ENCODE assay signal across 7 mouse cellular contexts in the genomic region with DNA sequence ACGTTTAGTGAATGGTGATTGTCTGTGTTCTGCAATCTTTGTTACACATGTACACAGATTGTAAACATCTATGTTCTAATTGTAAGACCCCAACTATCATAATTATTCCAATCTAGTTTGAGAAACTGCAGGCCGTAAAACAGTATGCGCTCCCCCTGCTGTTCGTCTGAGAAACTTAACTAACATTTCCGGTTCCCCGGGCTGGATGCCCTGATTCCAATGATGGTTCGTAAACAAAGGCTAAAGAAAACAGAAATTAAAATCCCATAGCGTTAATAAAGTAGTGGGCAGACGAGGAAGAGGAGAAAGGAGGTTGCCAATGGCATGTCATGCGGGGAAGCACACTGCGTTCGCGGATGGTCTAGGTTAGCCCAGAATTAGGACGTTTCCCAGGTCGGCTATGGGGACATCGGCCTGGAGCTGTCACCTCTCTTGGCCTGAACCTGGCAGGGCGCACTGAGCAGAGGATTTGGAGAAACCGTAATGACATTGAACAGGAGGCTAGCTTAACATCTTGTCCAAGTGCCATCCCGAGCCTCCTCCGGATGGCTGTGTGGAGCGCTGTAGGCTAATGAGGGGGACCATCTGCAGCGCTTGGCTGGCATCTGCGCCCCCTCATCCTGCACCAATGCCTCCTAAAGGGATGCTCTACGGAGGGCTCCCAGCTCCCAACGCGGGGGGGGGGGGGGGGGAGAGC. TPM values are rescaled to one million over a fixed set of nuclear protein-coding genes. Genes with fewer than 3 reads are reported as not detected.
A peak's percentile ranks its signal among the peaks of the same experiment; 100 is the strongest.
DNase-seq lines count a peak whose midpoint lies in the region; ATAC-seq and TF ChIP-seq lines count a peak whose summit lies in the region.

No protein-coding gene starts in this region.

- peak; percentile 81 for ATAC-seq in hindbrain, embryonic 11.5 days (ENCODE audit: low FRiP score)

- H3K9ac ChIP-seq in hindbrain, embryonic 11.5 days (ENCODE audit: low read depth, low read length) = peak overlapping the region; percentile 28; the same call in 1 of the 2 replicates

- peak overlapping the region; percentile 70 for H3K27ac ChIP-seq in embryonic facial prominence, embryonic 10.5 days (replicated peaks)
- H3K27ac ChIP-seq in hindbrain, embryonic 11.5 days (ENCODE audit: low read depth, low read length) = no peak overlapping the region
- H3K27ac ChIP-seq in small intestine, adult 2 months (ENCODE audit: insufficient read depth, low read depth, low read length) = no peak overlapping the region

- no peaks in the 10 kb centered on the region for H3K9me3 ChIP-seq in E14TG2a.4 (ENCODE audit: low read length)
- H3K9me3 ChIP-seq in embryonic facial prominence, embryonic 10.5 days = no peaks in the 10 kb centered on the region
- no peaks in the 10 kb centered on the region for H3K9me3 ChIP-seq in hindbrain, embryonic 11.5 days (ENCODE audit: control insufficient read depth, low read length)
- H3K9me3 ChIP-seq in megakaryocyte, embryonic 14.5 days = no peaks in the 10 kb centered on the region

- TF ChIP-seq CTCF in E14TG2a.4 (conservative IDR thresholded peaks at IDR 0.05; ENCODE audit: low read length) = peak; percentile 27
- TF ChIP-seq CTCF in small intestine, adult 2 months (IDR thresholded peaks at IDR 0.05; ENCODE audit: extremely low read depth, insufficient read length, insufficient replicate concordance, low read depth, low read length) = peak; percentile 32; the same call in 1 of the 2 replicates

- 11% methylated on average over 26 of the region's 26 CpGs for WGBS in embryonic facial prominence, embryonic 10.5 days
- WGBS in hindbrain, embryonic 11.5 days = 8% methylated on average over 25 of the region's 26 CpGs
- WGBS in small intestine, adult 2 months = 22% methylated on average over 26 of the region's 26 CpGs

- H3K27me3 ChIP-seq in E14TG2a.4 (ENCODE audit: insufficient read depth, low read length) = peaks cover 14% of the 10 kb centered on the region
- H3K27me3 ChIP-seq in embryonic facial prominence, embryonic 10.5 days (replicated peaks; ENCODE audit: low read depth, poor library complexity, severe bottlenecking) = peaks cover 17% of the 10 kb centered on the region
- H3K27me3 ChIP-seq in hindbrain, embryonic 11.5 days (ENCODE audit: control insufficient read depth, insufficient read depth, low read length) = no peaks in the 10 kb centered on the region; the same call in 1 of the 2 replicates
- peaks cover 3% of the 10 kb centered on the region for H3K27me3 ChIP-seq in megakaryocyte, embryonic 14.5 days (replicated peaks)
- H3K27me3 ChIP-seq in small intestine, adult 2 months (ENCODE audit: control insufficient read depth, insufficient read depth, low read length) = no peaks in the 10 kb centered on the region

- DNase-seq in T-cell, adult 2 months (ENCODE audit: low spot score) = peak; percentile 35
- DNase-seq in embryonic facial prominence, embryonic 10.5 days (ENCODE audit: low spot score) = peak; percentile 48
- peak; percentile 70 for DNase-seq in hindbrain, embryonic 11.5 days (ENCODE audit: low spot score)
- DNase-seq in left cerebral cortex, adult 8-10 months (ENCODE audit: low spot score in 2 of 2) = peak; percentile 15 to 33

- no peak for TF ChIP-seq POLR2A in small intestine, adult 2 months (IDR thresholded peaks at IDR 0.05; ENCODE audit: low read depth, low read length)

- peaks cover 14% of the 10 kb centered on the region for H3K4me1 ChIP-seq in E14TG2a.4 (replicated peaks; ENCODE audit: low read depth, low read length)
- peaks cover 18% of the 10 kb centered on the region for H3K4me1 ChIP-seq in embryonic facial prominence, embryonic 10.5 days
- no peaks in the 10 kb centered on the region for H3K4me1 ChIP-seq in hindbrain, embryonic 11.5 days (replicated peaks; ENCODE audit: control insufficient read depth, insufficient read depth, low read length)
- peaks cover 34% of the 10 kb centered on the region for H3K4me1 ChIP-seq in megakaryocyte, embryonic 14.5 days
- peaks cover 6% of the 10 kb centered on the region; the same call in 1 of the 2 replicates for H3K4me1 ChIP-seq in small intestine, adult 2 months (ENCODE audit: control insufficient read depth, insufficient read depth, insufficient read length, low read length)

- no peaks in the 10 kb centered on the region for H3K36me3 ChIP-seq in E14TG2a.4 (ENCODE audit: insufficient read depth, low read length)
- H3K36me3 ChIP-seq in embryonic facial prominence, embryonic 10.5 days (replicated peaks) = no peaks in the 10 kb centered on the region
- H3K36me3 ChIP-seq in hindbrain, embryonic 11.5 days (ENCODE audit: control insufficient read depth, insufficient read depth, low read length) = no peaks in the 10 kb centered on the region
- no peaks in the 10 kb centered on the region for H3K36me3 ChIP-seq in megakaryocyte, embryonic 14.5 days (replicated peaks; ENCODE audit: low read length)
- H3K36me3 ChIP-seq in small intestine, adult 2 months (ENCODE audit: control insufficient read depth, insufficient read depth, low read length) = no peaks in the 10 kb centered on the region

- H3K4me2 ChIP-seq in hindbrain, embryonic 11.5 days (replicated peaks; ENCODE audit: low read depth, low read length) = peak overlapping the region; percentile 64

- peak overlapping the region; percentile 70 for H3K4me3 ChIP-seq in E14TG2a.4 (replicated peaks; ENCODE audit: low read length)
- peak overlapping the region; percentile 58 for H3K4me3 ChIP-seq in embryonic facial prominence, embryonic 10.5 days
- H3K4me3 ChIP-seq in hindbrain, embryonic 11.5 days (ENCODE audit: low read depth, low read length) = peak overlapping the region; percentile 36
- H3K4me3 ChIP-seq in megakaryocyte, embryonic 14.5 days (replicated peaks) = peak overlapping the region; percentile 90
- H3K4me3 ChIP-seq in small intestine, adult 2 months (ENCODE audit: low read depth, low read length) = peak overlapping the region; percentile 59

RNA-seq across cellular contexts. Expression of gene Hnrnpa3, which starts 55.7 kb away (rescaled TPM):
- polyA plus RNA-seq in embryonic facial prominence, embryonic 10.5 days (2016; fragmentation: Nextera tagmentation; extraction: Ambion mirVana) = 364 and 384 TPM in 2 replicates
- 304 and 320 TPM in 2 replicates for polyA plus RNA-seq in hindbrain, embryonic 11.5 days (2014; fragmentation: Nextera tagmentation; extraction: Ambion mirVana)
- 100 to 1,000 TPM; 254 to 299 (median 281) TPM for total RNA-seq in left cerebral cortex, adult 8-10 months (2022)
- 28.2 and 136 TPM in 2 replicates for polyA plus RNA-seq in megakaryocyte, embryonic 14.5 days (2012; ENCODE audit: insufficient read depth, low replicate concordance)
- polyA plus RNA-seq in small intestine, adult 2 months (2012; rRNA removed) = 4.4 and 9.0 TPM in 2 replicates

Comparison
In these comparisons a context has a peak if more than half of its experiments do, and no peak if none do; other contexts are left out.
1. H3K4me3 ChIP-seq: peak in every context shown above with its lines; median percentile 90 in megakaryocyte, embryonic 14.5 days; 70 in E14TG2a.4; 59 in small intestine, adult 2 months; 58 in embryonic facial prominence, embryonic 10.5 days; 36 in hindbrain, embryonic 11.5 days.